Mouse (Mus musculus) lung, postnatal 0 days (tissue): Measurements from ENCODE around the gene Gm20388.

Source experiments
- CTCF ChIP-seq: IDR thresholded peaks from 2 replicates; pipeline ENCODE4 v1.5.1; 2016; ENCODE audit warnings: antibody characterized with exemption, mild to moderate bottlenecking
- EP300 ChIP-seq: IDR thresholded peaks from 2 replicates; pipeline ENCODE4 v1.6.1; 2016; ENCODE audit warnings: antibody characterized with exemption, mild to moderate bottlenecking, control low read depth

- TF ChIP-seq CTCF (no peak), EP300 (no peak)
Observed at GRCm38 (mm10) chr8:120529226-120529625, 618.6 kb downstream of the Gm20388 start.
